8 mouse cellular contexts compared by ENCODE assay signal in genomic region chr17:14280425-14280833, GRCm38 (mm10). TPM values are rescaled to one million over a fixed set of nuclear protein-coding genes. Genes with fewer than 3 reads are reported as not detected.
A peak's percentile ranks its signal among the peaks of the same experiment; 100 is the strongest.
DNase-seq lines count a peak whose midpoint lies in the region; ATAC-seq lines count a peak whose summit lies in the region.

No protein-coding gene starts in this region.

- H3K9me3 ChIP-seq in forebrain, embryonic 11.5 days (ENCODE audit: control insufficient read depth, low read length): no peaks in the 10 kb centered on the region
- H3K9me3 ChIP-seq in hindbrain, embryonic 11.5 days (ENCODE audit: control insufficient read depth, low read length): no peaks in the 10 kb centered on the region
- H3K9me3 ChIP-seq in lung, embryonic 16.5 days (ENCODE audit: control insufficient read depth, low read length): no peaks in the 10 kb centered on the region

- peaks cover 12% of the 10 kb centered on the region; the same call in 1 of the 2 replicates for H3K4me1 ChIP-seq in forebrain, embryonic 11.5 days (replicated peaks; ENCODE audit: control insufficient read depth, insufficient read depth, low read length)
- peaks cover 12% of the 10 kb centered on the region for H3K4me1 ChIP-seq in hindbrain, embryonic 11.5 days (replicated peaks; ENCODE audit: control insufficient read depth, insufficient read depth, low read length)
- H3K4me1 ChIP-seq in lung, embryonic 16.5 days (replicated peaks; ENCODE audit: control insufficient read depth, insufficient read depth, low read length): peaks cover 18% of the 10 kb centered on the region

- H3K27me3 ChIP-seq in forebrain, embryonic 11.5 days (ENCODE audit: control insufficient read depth, insufficient read depth, low read length): peaks cover 38% of the 10 kb centered on the region
- H3K27me3 ChIP-seq in hindbrain, embryonic 11.5 days (ENCODE audit: control insufficient read depth, insufficient read depth, low read length): peaks cover 44% of the 10 kb centered on the region
- H3K27me3 ChIP-seq in lung, embryonic 16.5 days (ENCODE audit: control insufficient read depth, insufficient read depth, low read depth, low read length): peaks cover 37% of the 10 kb centered on the region

- peak; percentile 9 for DNase-seq in right cerebral cortex, postnatal 25 days
- no peak for DNase-seq in right cerebral cortex, postnatal 36 days (ENCODE audit: low spot score in 2 of 2)
- DNase-seq in forebrain, embryonic 11.5 days (ENCODE audit: low spot score): no peak
- DNase-seq in hindbrain, embryonic 11.5 days (ENCODE audit: low spot score): peak; percentile 43
- DNase-seq in testis, postnatal 10 days (ENCODE audit: low spot score): peak; percentile 67
- DNase-seq in thymus, postnatal 10 days (ENCODE audit: low spot score in 2 of 2): no peak
- DNase-seq in left cerebral cortex, adult 11 months (ENCODE audit: low spot score): no peak

- no peak overlapping the region for H3K27ac ChIP-seq in forebrain, embryonic 11.5 days (ENCODE audit: low read depth, low read length)
- no peak overlapping the region for H3K27ac ChIP-seq in hindbrain, embryonic 11.5 days (ENCODE audit: low read depth, low read length)
- H3K27ac ChIP-seq in lung, embryonic 16.5 days (ENCODE audit: low read length): peak overlapping the region; percentile 50

- H3K9ac ChIP-seq in forebrain, embryonic 11.5 days (ENCODE audit: low read length): no peak overlapping the region
- no peak overlapping the region; the same call in 1 of the 2 replicates for H3K9ac ChIP-seq in hindbrain, embryonic 11.5 days (ENCODE audit: low read depth, low read length)
- peak overlapping the region; percentile 51 for H3K9ac ChIP-seq in lung, embryonic 16.5 days (ENCODE audit: low read length)

- WGBS in forebrain, embryonic 11.5 days: under 1% methylated on average over 31 of the region's 31 CpGs
- under 1% methylated on average over 31 of the region's 31 CpGs for WGBS in hindbrain, embryonic 11.5 days
- WGBS in lung, embryonic 16.5 days: under 1% methylated on average over 31 of the region's 31 CpGs

- no peaks in the 10 kb centered on the region for H3K36me3 ChIP-seq in forebrain, embryonic 11.5 days (ENCODE audit: control insufficient read depth, insufficient read depth, low read length)
- no peaks in the 10 kb centered on the region for H3K36me3 ChIP-seq in hindbrain, embryonic 11.5 days (ENCODE audit: control insufficient read depth, insufficient read depth, low read length)
- H3K36me3 ChIP-seq in lung, embryonic 16.5 days (ENCODE audit: control insufficient read depth, insufficient read depth, low read length): no peaks in the 10 kb centered on the region

- peak overlapping the region; percentile 72 for H3K4me2 ChIP-seq in forebrain, embryonic 11.5 days (ENCODE audit: low read depth, low read length, severe bottlenecking)
- H3K4me2 ChIP-seq in hindbrain, embryonic 11.5 days (replicated peaks; ENCODE audit: low read depth, low read length): peak overlapping the region; percentile 93
- H3K4me2 ChIP-seq in lung, embryonic 16.5 days (ENCODE audit: low read depth, low read length): peak overlapping the region; percentile 93

- H3K4me3 ChIP-seq in forebrain, embryonic 11.5 days (ENCODE audit: low read depth, low read length): peak overlapping the region; percentile 22
- H3K4me3 ChIP-seq in hindbrain, embryonic 11.5 days (ENCODE audit: low read depth, low read length): peak overlapping the region; percentile 49
- H3K4me3 ChIP-seq in lung, embryonic 16.5 days (ENCODE audit: low read length): peak overlapping the region; percentile 56

- ATAC-seq in forebrain, embryonic 11.5 days (replicated peaks; ENCODE audit: low FRiP score): 0 out of 2 replicates have a peak, but pooled peaks have one; percentile 36
- ATAC-seq in hindbrain, embryonic 11.5 days (ENCODE audit: low FRiP score): no peak
- peak; percentile 47 for ATAC-seq in lung, embryonic 16.5 days (ENCODE audit: low read depth)

RNA-seq across cellular contexts. Expression of gene Smoc2, which starts 1.1 kb away (rescaled TPM):
- polyA plus RNA-seq in forebrain, embryonic 11.5 days (2014; fragmentation: Nextera tagmentation; extraction: Ambion mirVana): 8.2 and 10.3 TPM in 2 replicates
- polyA plus RNA-seq in hindbrain, embryonic 11.5 days (2014; fragmentation: Nextera tagmentation; extraction: Ambion mirVana): 14.5 and 19.4 TPM in 2 replicates
- polyA plus RNA-seq in lung, embryonic 16.5 days (2015; fragmentation: Nextera tagmentation; extraction: Ambion mirVana): 46.1 and 48.9 TPM in 2 replicates

Comparison
In these comparisons a context has a peak if more than half of its experiments do, and no peak if none do; other contexts are left out.
1. DNase-seq: peak in right cerebral cortex, postnatal 25 days (single experiment), hindbrain, embryonic 11.5 days (single experiment) and testis, postnatal 10 days (single experiment); none in right cerebral cortex, postnatal 36 days (0 of 2), forebrain, embryonic 11.5 days (single experiment), thymus, postnatal 10 days (0 of 2) and left cerebral cortex, adult 11 months (single experiment).
2. Peak in every context shown above with its lines, with median percentiles within 50 percentile points of each other: H3K4me2 ChIP-seq and H3K4me3 ChIP-seq.